Mouse (Mus musculus) testis, adult 2 months (tissue): Measurements from ENCODE around the gene Gng12.
"Not testable (repeated sequence)": the region's sequence is repeated elsewhere in the genome, so short reads cannot be mapped to it uniquely, and the experiment has no call there.

ENCODE experiments used
- CTCF ChIP-seq: fragments of 200-500 bp; IDR thresholded peaks from 2 replicates; pipeline ENCODE4 v1.5.1; 2012; ENCODE audit warnings: low read depth, mild to moderate bottlenecking, inconsistent platforms, low read length, moderate library complexity; ENCODE audit not compliant: control insufficient read depth, insufficient read depth, insufficient replicate concordance
- POLR2A ChIP-seq: fragments of 200-500 bp; IDR thresholded peaks from 2 replicates; pipeline ENCODE4 v1.6.1; 2012; ENCODE audit warnings: low read depth, mild to moderate bottlenecking, inconsistent platforms, low read length, moderate library complexity; ENCODE audit not compliant: control insufficient read depth

DNA sequence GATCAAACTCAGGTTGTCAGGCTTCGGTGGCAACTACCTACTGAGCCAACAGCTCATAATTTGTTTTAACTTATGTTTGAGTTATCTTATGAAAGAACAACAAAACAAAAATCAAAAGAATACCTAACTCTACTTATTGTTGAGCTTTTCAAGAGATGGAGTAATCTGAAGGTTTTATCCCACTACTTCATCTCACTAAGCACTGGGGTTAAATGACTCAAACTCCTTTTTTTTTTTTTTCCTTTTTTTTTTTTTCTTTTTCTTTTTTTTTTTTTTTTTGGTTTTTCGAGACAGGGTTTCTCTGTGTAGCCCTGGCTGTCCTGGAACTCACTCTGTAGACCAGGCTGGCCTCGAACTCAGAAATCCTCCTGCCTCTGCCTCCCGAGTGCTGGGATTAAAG lies 136.8 kb downstream of the Gng12 start:
- not testable (repeated sequence) for TF ChIP-seq POLR2A, CTCF
